Mouse (Mus musculus) forebrain, postnatal 0 days (tissue): ENCODE results near the gene Gm614. TPM values are rescaled to one million over a fixed set of nuclear protein-coding genes. Genes with fewer than 3 reads are reported as not detected.

ENCODE experiments used
- ATAC-seq: fragments of 200-750 bp; cut with Nextera tagmentation; 2 replicates; pipeline ENCODE4 v1.8.0; 2017; ENCODE audit warnings: mild to moderate bottlenecking, moderate library complexity
- DNase-seq: peaks from one replicate; pipeline ENCODE4 v3.0.0-alpha.2; 2015
- H3K27ac ChIP-seq: fragments of 300-500 bp; sonication (generic); 2 replicates; pipeline ENCODE4 v1.5.1; 2014; ENCODE audit warnings: low read depth, mild to moderate bottlenecking, antibody characterized with exemption, low read length, moderate library complexity, mixed read lengths
- H3K27me3 ChIP-seq: fragments of 300-500 bp; sonication (generic); 2 replicates; pipeline ENCODE4 v1.6.1; 2014; ENCODE audit warnings: mild to moderate bottlenecking, low read length, mixed read lengths; ENCODE audit not compliant: insufficient read depth
- H3K36me3 ChIP-seq: fragments of 300-500 bp; sonication (generic); 2 replicates; pipeline ENCODE4 v1.6.1; 2014; ENCODE audit warnings: mild to moderate bottlenecking, moderate library complexity; ENCODE audit not compliant: insufficient read depth
- H3K4me1 ChIP-seq: fragments of 300-500 bp; sonication (generic); 2 replicates; pipeline ENCODE4 v1.6.1; 2014; ENCODE audit warnings: antibody characterized with exemption; ENCODE audit not compliant: insufficient read depth
- H3K4me2 ChIP-seq: fragments of 300-500 bp; sonication (generic); 2 replicates; pipeline ENCODE4 v1.6.1; 2014; ENCODE audit warnings: low read depth, mild to moderate bottlenecking, moderate library complexity
- H3K4me3 ChIP-seq: fragments of 300-500 bp; sonication (generic); 2 replicates; pipeline ENCODE4 v1.5.1; 2014; ENCODE audit warnings: low read depth, low read length, mixed read lengths
- H3K9ac ChIP-seq: fragments of 300-500 bp; sonication (generic); 2 replicates; pipeline ENCODE4 v1.6.1; 2014; ENCODE audit warnings: mild to moderate bottlenecking
- H3K9me3 ChIP-seq: fragments of 300-500 bp; sonication (generic); 2 replicates; pipeline ENCODE4 v1.6.1; 2016; ENCODE audit warnings: low read length
- CTCF ChIP-seq: sonication (generic); IDR thresholded peaks from 2 replicates; pipeline ENCODE4 v1.5.1; 2016; ENCODE audit warnings: antibody characterized with exemption, control low read depth, low read depth
- WGBS: fragments of 180-500 bp; shearing (Covaris S2); extraction: QIAGEN DNeasy Blood & Tissue Kit; methylation state at CpG from one replicate; pipeline ENCODE4 v1.1.7; 2014; 5-methylcytosine and 5-hydroxymethylcytosine counted together
- polyA plus RNA-seq: library from polyadenylated mRNA; unstranded; fragments of >200 nt; fragmentation: Nextera tagmentation; extraction: Ambion mirVana; gene quantifications from 2 replicates; pipeline ENCODE4 v1.2.1, GENCODE M21; 2015
- total RNA-seq: library from RNA; depleted of rRNA; stranded (reverse); fragments of >200 nt; gene quantifications from 2 replicates; pipeline ENCODE4 v1.2.3, GENCODE M21; 2014; rRNA removed

Gene Gm614
- total and polyA plus RNA-seq, 2 experiments from 2014 or later = 0.52 TPM; not detected in 1

GRCm38 (mm10) chrX:101256603-101257002 lies 7.2 kb downstream of the Gm614 start:
- DNase-seq (no peak), ATAC-seq (no peak)
- no peak for TF ChIP-seq CTCF
- no peak overlapping the region for H3K4me2 ChIP-seq
- no peak overlapping the region for H3K9ac ChIP-seq
- WGBS = 86% methylated on average over 13 of the region's 13 CpGs
- H3K27ac ChIP-seq = no peak overlapping the region
- no peaks in the 10 kb centered on the region for H3K36me3 ChIP-seq
- H3K4me1 ChIP-seq = no peaks in the 10 kb centered on the region
- no peaks in the 10 kb centered on the region for H3K27me3 ChIP-seq
- H3K9me3 ChIP-seq = no peaks in the 10 kb centered on the region
- H3K4me3 ChIP-seq = no peak overlapping the region

- Histone ChIP-seq H3K9me3 (no peaks in the 10 kb centered on the region), H3K27me3 (no peaks in the 10 kb centered on the region), H3K36me3 (no peaks in the 10 kb centered on the region), H3K27ac (no peak overlapping the region), H3K9ac (peak overlapping the region; percentile 39; the same call in 1 of the 2 replicates), H3K4me2 (peak overlapping the region; percentile 79), H3K4me3 (peak overlapping the region; percentile 54), H3K4me1 (no peaks in the 10 kb centered on the region)
- ATAC-seq = no peak; the same call in 1 of the 2 replicates
- WGBS = 24% methylated on average over 26 of the region's 26 CpGs
- DNase-seq = no peak
- TF ChIP-seq CTCF = no peak
Measured at GRCm38 (mm10) chrX:101254740-101255139, 9.1 kb downstream of the Gm614 start.

- Histone ChIP-seq H3K27ac (no peak within 1 kb of the TSS), H3K4me2 (peak within 1 kb of the TSS; percentile 79), H3K36me3 (no peaks in the 10 kb centered on the region), H3K27me3 (no peaks in the 10 kb centered on the region), H3K4me3 (peak within 1 kb of the TSS; percentile 54), H3K9ac (peak within 1 kb of the TSS; percentile 39), H3K4me1 (no peaks in the 10 kb centered on the region), H3K9me3 (no peaks in the 10 kb centered on the region)
- DNase-seq (peak; percentile 89), ATAC-seq (peak; percentile 97)
- WGBS = 27% methylated on average over 46 of the region's 47 CpGs
- no peak for TF ChIP-seq CTCF
Measured at GRCm38 (mm10) chrX:101253952-101254729, 9.7 kb downstream of the Gm614 start, which contains the start of gene Foxo4. Foxo4 (plus strand) TSS chrX:101254528.

GRCm38 (mm10) chrX:101245011-101245410 lies 18.8 kb downstream of the Gm614 start:
- ATAC-seq = no peak
- no peak for DNase-seq
- H3K9me3 ChIP-seq = no peaks in the 10 kb centered on the region
- no peaks in the 10 kb centered on the region for H3K36me3 ChIP-seq
- no peak overlapping the region for H3K4me2 ChIP-seq
- no peak overlapping the region for H3K27ac ChIP-seq
- no peak overlapping the region for H3K4me3 ChIP-seq
- no peaks in the 10 kb centered on the region for H3K4me1 ChIP-seq
- no peaks in the 10 kb centered on the region for H3K27me3 ChIP-seq
- WGBS = 28% methylated on average over 1 of the region's 1 CpGs
- TF ChIP-seq CTCF = no peak
- no peak overlapping the region for H3K9ac ChIP-seq

GRCm38 (mm10) chrX:101222796-101223162 lies 41.0 kb downstream of the Gm614 start:
- DNase-seq (no peak), ATAC-seq (no peak)
- Histone ChIP-seq H3K36me3 (no peaks in the 10 kb centered on the region), H3K27ac (peak overlapping the region; percentile 46), H3K4me2 (peak overlapping the region; percentile 42), H3K4me3 (peak overlapping the region; percentile 50), H3K4me1 (no peaks in the 10 kb centered on the region), H3K9me3 (no peaks in the 10 kb centered on the region), H3K9ac (0 out of 2 replicates have a peak overlapping the region, but pooled peaks have one; percentile 2), H3K27me3 (no peaks in the 10 kb centered on the region)
- TF ChIP-seq CTCF = no peak
- 37% methylated on average over 7 of the region's 7 CpGs for WGBS

- no peaks in the 10 kb centered on the region for H3K9me3 ChIP-seq
- peak within 1 kb of the TSS; percentile 46 for H3K27ac ChIP-seq
- H3K27me3 ChIP-seq = no peaks in the 10 kb centered on the region
- H3K9ac ChIP-seq = peak within 1 kb of the TSS; percentile 56
- H3K4me1 ChIP-seq = no peaks in the 10 kb centered on the region
- no peaks in the 10 kb centered on the region for H3K36me3 ChIP-seq
- peak within 1 kb of the TSS; percentile 53 for H3K4me2 ChIP-seq
- TF ChIP-seq CTCF = no peak
- DNase-seq (peak; percentile 94), ATAC-seq (peak; percentile 96)
- WGBS = 31% methylated on average over 55 of the region's 55 CpGs
- H3K4me3 ChIP-seq = peak within 1 kb of the TSS; percentile 50
Measured at GRCm38 (mm10) chrX:101221834-101222795, 41.7 kb downstream of the Gm614 start, which contains the start of gene Snx12. Snx12 (minus strand) TSS chrX:101222563.

Other genes with a start within 250 kb of the Gm614 start
- 0.15 and 0.24 TPM in 2 replicates for gene Tex11, start 204.3 kb downstream of the Gm614 start, total RNA-seq
- gene Tex11, start 204.3 kb downstream of the Gm614 start, polyA plus RNA-seq = 0.05 and 0.11 TPM in 2 replicates
- gene Slc7a3, start 178.0 kb downstream of the Gm614 start, total RNA-seq = 14.8 and 22.7 TPM in 2 replicates
- 10.9 and 18.3 TPM in 2 replicates for gene Slc7a3, start 178.0 kb downstream of the Gm614 start, polyA plus RNA-seq
- 52.4 and 52.7 TPM in 2 replicates for gene Snx12, start 41.4 kb downstream of the Gm614 start, total RNA-seq
- 41.4 and 42.8 TPM in 2 replicates for gene Snx12, start 41.4 kb downstream of the Gm614 start, polyA plus RNA-seq
- 6.8 and 8.7 TPM in 2 replicates for gene Foxo4, start 9.5 kb downstream of the Gm614 start, total RNA-seq
- gene Foxo4, start 9.5 kb downstream of the Gm614 start, polyA plus RNA-seq = 0.65 and 0.75 TPM in 2 replicates
- gene Il2rg, start 4.3 kb upstream of the Gm614 start, total RNA-seq = 1.2 and 2.6 TPM in 2 replicates
- 4.2 and 4.5 TPM in 2 replicates for gene Il2rg, start 4.3 kb upstream of the Gm614 start, polyA plus RNA-seq
- not detected in 2 replicates for gene Gm20489, start 5.0 kb upstream of the Gm614 start, total RNA-seq
- gene Gm20489, start 5.0 kb upstream of the Gm614 start, polyA plus RNA-seq = not detected in 2 replicates
- gene Med12, start 10.0 kb upstream of the Gm614 start, total RNA-seq = 22.0 and 35.7 TPM in 2 replicates
- gene Med12, start 10.0 kb upstream of the Gm614 start, polyA plus RNA-seq = 7.3 and 14.4 TPM in 2 replicates
- 114 and 158 TPM in 2 replicates for gene Nlgn3, start 35.2 kb upstream of the Gm614 start, total RNA-seq
- gene Nlgn3, start 35.2 kb upstream of the Gm614 start, polyA plus RNA-seq = 65.5 and 81.1 TPM in 2 replicates
- 2.4 and 2.5 TPM in 2 replicates for gene Gjb1, start 112.4 kb upstream of the Gm614 start, total RNA-seq
- 2.1 and 2.2 TPM in 2 replicates for gene Gjb1, start 112.4 kb upstream of the Gm614 start, polyA plus RNA-seq
- 197 and 199 TPM in 2 replicates for gene Zmym3, start 156.9 kb upstream of the Gm614 start, total RNA-seq
- gene Zmym3, start 156.9 kb upstream of the Gm614 start, polyA plus RNA-seq = 94.7 and 102 TPM in 2 replicates
- gene Nono, start 165.3 kb upstream of the Gm614 start, total RNA-seq = 379 and 402 TPM in 2 replicates
- gene Nono, start 165.3 kb upstream of the Gm614 start, polyA plus RNA-seq = 246 and 266 TPM in 2 replicates
- 0.86 and 4.2 TPM in 2 replicates for gene Itgb1bp2, start 185.1 kb upstream of the Gm614 start, total RNA-seq
- gene Itgb1bp2, start 185.1 kb upstream of the Gm614 start, polyA plus RNA-seq = 0.61 and 0.75 TPM in 2 replicates